In the genomic region with DNA sequence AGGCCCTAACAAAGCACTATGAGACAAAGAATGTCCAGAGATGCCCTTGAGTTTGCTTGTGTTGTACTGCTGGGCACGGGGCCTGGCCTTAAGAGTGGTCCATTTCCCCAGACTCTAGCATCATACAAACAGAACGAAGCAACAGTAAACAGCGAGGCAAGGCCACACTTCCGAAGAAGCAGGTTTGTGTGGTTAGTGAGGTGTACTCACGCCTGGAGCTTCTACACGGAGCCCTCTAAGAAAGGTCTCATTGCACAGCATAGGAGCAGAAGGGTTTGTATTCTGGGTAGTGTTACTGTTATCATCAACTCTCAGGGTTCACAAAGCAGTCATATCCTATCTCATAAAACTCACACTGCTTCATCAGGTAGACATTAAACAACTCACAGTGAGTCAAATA, we compare ENCODE assay signal across 27 mouse cellular contexts.
"Had no signal": no experiment of that assay in that cellular context is flagged by ENCODE, and none has a peak within 500 bp of the region (broad histone marks: within the 10 kb centered on the region; RNA-seq: fewer than 3 reads in every experiment).

No protein-coding gene starts in this region.

- H3K9me3 ChIP-seq: heart, embryonic 10.5 days; heart, embryonic 12.5 days; heart, embryonic 13.5 days; heart, embryonic 15.5 days; hindbrain, embryonic 10.5 days; hindbrain, embryonic 12.5 days; hindbrain, embryonic 13.5 days; hindbrain, embryonic 15.5 days; intestine, embryonic 15.5 days; kidney, embryonic 15.5 days had no signal

- H3K4me3 ChIP-seq: heart, embryonic 10.5 days; heart, embryonic 12.5 days; heart, embryonic 13.5 days; heart, embryonic 15.5 days; hindbrain, embryonic 10.5 days; hindbrain, embryonic 12.5 days; hindbrain, embryonic 13.5 days; hindbrain, embryonic 15.5 days; intestine, embryonic 15.5 days; kidney, embryonic 15.5 days; layer of hippocampus, adult 2 months had no signal

- H3K4me2 ChIP-seq: heart, embryonic 11.5 days; heart, embryonic 12.5 days; heart, embryonic 13.5 days; heart, embryonic 15.5 days; hindbrain, embryonic 12.5 days; hindbrain, embryonic 13.5 days; hindbrain, embryonic 14.5 days; hindbrain, embryonic 15.5 days; intestine, embryonic 15.5 days; kidney, embryonic 15.5 days had no signal

- ATAC-seq: hindbrain, embryonic 16.5 days; hindbrain, postnatal 0 days; inflammation-experienced regulatory T-cells, adult 6 months; intestine, embryonic 15.5 days; intestine, embryonic 16.5 days; intestine, postnatal 0 days had no signal

- H3K4me1 ChIP-seq: heart, embryonic 10.5 days; heart, embryonic 13.5 days; hindbrain, embryonic 10.5 days; hindbrain, embryonic 12.5 days; hindbrain, embryonic 15.5 days; intestine, embryonic 15.5 days; kidney, embryonic 15.5 days had no signal

- H3K9ac ChIP-seq: heart, embryonic 12.5 days; heart, embryonic 13.5 days; heart, embryonic 15.5 days; hindbrain, embryonic 12.5 days; hindbrain, embryonic 13.5 days; hindbrain, embryonic 14.5 days; hindbrain, embryonic 15.5 days; intestine, embryonic 15.5 days; kidney, embryonic 15.5 days had no signal

- H3K27me3 ChIP-seq: heart, embryonic 12.5 days; heart, embryonic 13.5 days; heart, embryonic 15.5 days; hindbrain, embryonic 12.5 days; hindbrain, embryonic 13.5 days; hindbrain, embryonic 15.5 days; intestine, embryonic 15.5 days; kidney, embryonic 15.5 days had no signal

- H3K27ac ChIP-seq: heart, embryonic 10.5 days; heart, embryonic 13.5 days; heart, embryonic 15.5 days; hindbrain, embryonic 10.5 days; hindbrain, embryonic 12.5 days; hindbrain, embryonic 13.5 days; hindbrain, embryonic 14.5 days; hindbrain, embryonic 15.5 days; hindbrain, postnatal 0 days; intestine, embryonic 15.5 days; kidney, embryonic 15.5 days; kidney, postnatal 0 days; layer of hippocampus, adult 2 months had no signal

- H3K36me3 ChIP-seq: heart, embryonic 10.5 days; heart, embryonic 12.5 days; heart, embryonic 13.5 days; heart, embryonic 15.5 days; hindbrain, embryonic 10.5 days; hindbrain, embryonic 12.5 days; hindbrain, embryonic 13.5 days; hindbrain, embryonic 15.5 days; intestine, embryonic 15.5 days; kidney, embryonic 15.5 days had no signal

- DNase-seq: heart, postnatal 36 days; heart, postnatal 4 days; kidney, adult 11 months; kidney, adult 18-20 months; kidney, adult 8-10 months; kidney, postnatal 4 days; layer of hippocampus, adult 9-11 months; layer of hippocampus, postnatal 36 days had no signal
